Mouse (Mus musculus): ENCODE results near the gene Ipcef1. TPM values are rescaled to one million over a fixed set of nuclear protein-coding genes. Genes with fewer than 3 reads are reported as not detected.
"Not testable (repeated sequence)": the region's sequence is repeated elsewhere in the genome, so short reads cannot be mapped to it uniquely, and the experiment has no call there.

The Ipcef1 gene
- polyA plus RNA-seq, 1 experiment from 2014 or later: 0.28 TPM

- ATAC-seq (ENCODE audit: insufficient number of reproducible peaks, low FRiP score, low TSS enrichment, low read depth) (peak; percentile 54; the same call in 1 of the 2 replicates), DNase-seq (ENCODE audit: low spot score) (no peak)
- Histone ChIP-seq H3K9ac (ENCODE audit: low read length) (no peak overlapping the region), H3K36me3 (ENCODE audit: control insufficient read depth, insufficient read depth, low read length) (no peaks in the 10 kb centered on the region), H3K4me1 (ENCODE audit: control insufficient read depth, insufficient read depth, low read length) (no peaks in the 10 kb centered on the region), H3K9me3 (ENCODE audit: control insufficient read depth, low read length) (no peaks in the 10 kb centered on the region), H3K27me3 (ENCODE audit: control insufficient read depth, insufficient read depth, low read length) (no peaks in the 10 kb centered on the region), H3K4me2 (ENCODE audit: low read depth, severe bottlenecking) (no peak overlapping the region), H3K27ac (replicated peaks; ENCODE audit: low read depth, low read length) (no peak overlapping the region), H3K4me3 (ENCODE audit: low read depth, low read length) (no peak overlapping the region)
- WGBS: 90% methylated on average over 9 of the region's 9 CpGs
These were observed 31.7 kb downstream of the Ipcef1 start for GRCm38 (mm10) chr10:7020551-7020950.

GRCm38 (mm10) chr10:7019781-7020386, 32.4 kb downstream of the Ipcef1 start:
- DNase-seq (ENCODE audit: low spot score): no peak
- WGBS: 82% methylated on average over 7 of the region's 7 CpGs

GRCm38 (mm10) chr10:7015199-7015598, 37.1 kb downstream of the Ipcef1 start:
- 33% methylated on average over 1 of the region's 1 CpGs for WGBS
- no peak overlapping the region for H3K9ac ChIP-seq (ENCODE audit: low read length)
- no peak overlapping the region for H3K4me2 ChIP-seq (ENCODE audit: low read depth, severe bottlenecking)
- no peaks in the 10 kb centered on the region for H3K27me3 ChIP-seq (ENCODE audit: control insufficient read depth, insufficient read depth, low read length)
- DNase-seq (ENCODE audit: low spot score) (no peak), ATAC-seq (ENCODE audit: insufficient number of reproducible peaks, low FRiP score, low TSS enrichment, low read depth) (no peak)
- H3K4me3 ChIP-seq (ENCODE audit: low read depth, low read length): no peak overlapping the region
- no peak overlapping the region for H3K27ac ChIP-seq (replicated peaks; ENCODE audit: low read depth, low read length)
- no peaks in the 10 kb centered on the region for H3K36me3 ChIP-seq (ENCODE audit: control insufficient read depth, insufficient read depth, low read length)
- no peaks in the 10 kb centered on the region for H3K9me3 ChIP-seq (ENCODE audit: control insufficient read depth, low read length)
- H3K4me1 ChIP-seq (ENCODE audit: control insufficient read depth, insufficient read depth, low read length): no peaks in the 10 kb centered on the region

More at GRCm38 (mm10) chr10:7019781-7020386, 32.4 kb downstream of the Ipcef1 start:
- ATAC-seq (ENCODE audit: insufficient number of reproducible peaks, low FRiP score, low TSS enrichment, low read depth): no peak
- Histone ChIP-seq H3K27me3 (ENCODE audit: control insufficient read depth, insufficient read depth, low read length) (no peaks in the 10 kb centered on the region), H3K4me2 (ENCODE audit: low read depth, severe bottlenecking) (no peak overlapping the region), H3K9ac (ENCODE audit: low read length) (no peak overlapping the region), H3K4me1 (ENCODE audit: control insufficient read depth, insufficient read depth, low read length) (no peaks in the 10 kb centered on the region), H3K9me3 (ENCODE audit: control insufficient read depth, low read length) (no peaks in the 10 kb centered on the region), H3K36me3 (ENCODE audit: control insufficient read depth, insufficient read depth, low read length) (no peaks in the 10 kb centered on the region), H3K4me3 (ENCODE audit: low read depth, low read length) (no peak overlapping the region), H3K27ac (replicated peaks; ENCODE audit: low read depth, low read length) (no peak overlapping the region)

- H3K9ac ChIP-seq (ENCODE audit: low read length): no peak overlapping the region
- no peak overlapping the region for H3K27ac ChIP-seq (replicated peaks; ENCODE audit: low read depth, low read length)
- 86% methylated on average over 8 of the region's 8 CpGs for WGBS
- no peaks in the 10 kb centered on the region for H3K4me1 ChIP-seq (ENCODE audit: control insufficient read depth, insufficient read depth, low read length)
- no peak for DNase-seq (ENCODE audit: low spot score)
- no peak for ATAC-seq (ENCODE audit: insufficient number of reproducible peaks, low FRiP score, low TSS enrichment, low read depth)
- H3K4me2 ChIP-seq (ENCODE audit: low read depth, severe bottlenecking): no peak overlapping the region
- no peaks in the 10 kb centered on the region for H3K36me3 ChIP-seq (ENCODE audit: control insufficient read depth, insufficient read depth, low read length)
- H3K27me3 ChIP-seq (ENCODE audit: control insufficient read depth, insufficient read depth, low read length): no peaks in the 10 kb centered on the region
- no peaks in the 10 kb centered on the region for H3K9me3 ChIP-seq (ENCODE audit: control insufficient read depth, low read length)
- no peak overlapping the region for H3K4me3 ChIP-seq (ENCODE audit: low read depth, low read length)
These were observed 41.7 kb downstream of the Ipcef1 start for GRCm38 (mm10) chr10:7010543-7010942.

GRCm38 (mm10) chr10:7004980-7005538, 47.2 kb downstream of the Ipcef1 start:
- Histone ChIP-seq H3K27me3 (ENCODE audit: control insufficient read depth, insufficient read depth, low read length) (no peaks in the 10 kb centered on the region), H3K4me2 (ENCODE audit: low read depth, severe bottlenecking) (no peak overlapping the region), H3K9me3 (ENCODE audit: control insufficient read depth, low read length) (no peaks in the 10 kb centered on the region), H3K27ac (replicated peaks; ENCODE audit: low read depth, low read length) (no peak overlapping the region), H3K9ac (ENCODE audit: low read length) (no peak overlapping the region), H3K4me1 (ENCODE audit: control insufficient read depth, insufficient read depth, low read length) (no peaks in the 10 kb centered on the region), H3K36me3 (ENCODE audit: control insufficient read depth, insufficient read depth, low read length) (no peaks in the 10 kb centered on the region), H3K4me3 (ENCODE audit: low read depth, low read length) (no peak overlapping the region)
- 63% methylated on average over 5 of the region's 5 CpGs for WGBS
- DNase-seq (ENCODE audit: low spot score) (no peak), ATAC-seq (ENCODE audit: insufficient number of reproducible peaks, low FRiP score, low TSS enrichment, low read depth) (no peak)

- not testable (repeated sequence) for H3K9ac ChIP-seq (ENCODE audit: low read length); H3K4me3 ChIP-seq (ENCODE audit: low read depth, low read length); H3K36me3 ChIP-seq (ENCODE audit: control insufficient read depth, insufficient read depth, low read length); DNase-seq (ENCODE audit: low spot score); H3K4me2 ChIP-seq (ENCODE audit: low read depth, severe bottlenecking); H3K9me3 ChIP-seq (ENCODE audit: control insufficient read depth, low read length); ATAC-seq (ENCODE audit: insufficient number of reproducible peaks, low FRiP score, low TSS enrichment, low read depth); H3K4me1 ChIP-seq (ENCODE audit: control insufficient read depth, insufficient read depth, low read length); H3K27ac ChIP-seq (replicated peaks; ENCODE audit: low read depth, low read length); H3K27me3 ChIP-seq (ENCODE audit: control insufficient read depth, insufficient read depth, low read length)
These were observed 48.4 kb downstream of the Ipcef1 start for GRCm38 (mm10) chr10:7003898-7004297.

- ATAC-seq (ENCODE audit: insufficient number of reproducible peaks, low FRiP score, low TSS enrichment, low read depth) (no peak), DNase-seq (ENCODE audit: low spot score) (no peak)
- H3K36me3 ChIP-seq (ENCODE audit: control insufficient read depth, insufficient read depth, low read length): no peaks in the 10 kb centered on the region
- H3K27ac ChIP-seq (replicated peaks; ENCODE audit: low read depth, low read length): no peak overlapping the region
- no peaks in the 10 kb centered on the region for H3K27me3 ChIP-seq (ENCODE audit: control insufficient read depth, insufficient read depth, low read length)
- H3K4me2 ChIP-seq (ENCODE audit: low read depth, severe bottlenecking): no peak overlapping the region
- H3K4me3 ChIP-seq (ENCODE audit: low read depth, low read length): no peak overlapping the region
- no peaks in the 10 kb centered on the region for H3K9me3 ChIP-seq (ENCODE audit: control insufficient read depth, low read length)
- no peak overlapping the region for H3K9ac ChIP-seq (ENCODE audit: low read length)
- 82% methylated on average over 3 of the region's 3 CpGs for WGBS
- H3K4me1 ChIP-seq (ENCODE audit: control insufficient read depth, insufficient read depth, low read length): no peaks in the 10 kb centered on the region
These were observed 52.9 kb downstream of the Ipcef1 start for GRCm38 (mm10) chr10:6999355-6999754.

GRCm38 (mm10) chr10:6998576-6999250, 53.6 kb downstream of the Ipcef1 start:
- ATAC-seq (ENCODE audit: insufficient number of reproducible peaks, low FRiP score, low TSS enrichment, low read depth): no peak
- Histone ChIP-seq H3K4me2 (ENCODE audit: low read depth, severe bottlenecking) (no peak overlapping the region), H3K4me3 (ENCODE audit: low read depth, low read length) (no peak overlapping the region), H3K36me3 (ENCODE audit: control insufficient read depth, insufficient read depth, low read length) (no peaks in the 10 kb centered on the region), H3K27me3 (ENCODE audit: control insufficient read depth, insufficient read depth, low read length) (no peaks in the 10 kb centered on the region), H3K27ac (replicated peaks; ENCODE audit: low read depth, low read length) (no peak overlapping the region), H3K4me1 (ENCODE audit: control insufficient read depth, insufficient read depth, low read length) (no peaks in the 10 kb centered on the region), H3K9me3 (ENCODE audit: control insufficient read depth, low read length) (no peaks in the 10 kb centered on the region), H3K9ac (ENCODE audit: low read length) (no peak overlapping the region)
- WGBS: 91% methylated on average over 4 of the region's 4 CpGs
- DNase-seq (ENCODE audit: low spot score): no peak
